Mouse (Mus musculus): ENCODE measurements around the gene Ttc4.

DNA sequence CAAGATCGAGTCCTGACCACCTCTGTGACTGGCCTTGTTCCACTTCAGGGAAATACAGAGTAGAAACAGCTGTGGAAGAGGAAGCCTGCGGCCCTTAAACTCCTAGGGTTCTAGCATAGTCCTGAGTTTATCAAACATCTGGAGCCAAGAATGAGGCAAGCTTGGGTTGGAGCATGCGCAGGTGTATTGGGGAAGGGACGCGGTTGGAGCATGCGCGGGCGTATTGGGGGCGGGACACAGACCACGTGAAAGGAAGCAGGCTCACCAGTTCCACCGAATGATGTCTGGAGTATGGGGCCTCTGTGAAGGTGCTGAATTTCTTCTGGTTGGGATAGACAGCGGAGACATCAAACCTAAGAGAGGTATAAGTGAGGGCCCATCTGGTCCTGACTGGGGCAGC lies 63.1 kb downstream of the Ttc4 start:
- no peak for TF ChIP-seq POLR2A (IDR thresholded peaks at IDR 0.05; ENCODE audit: borderline replicate concordance, extremely low read depth, insufficient read depth, insufficient read length, poor library complexity, severe bottlenecking)
- no peak for TF ChIP-seq CTCF (IDR thresholded peaks at IDR 0.05; ENCODE audit: borderline replicate concordance, extremely low read depth, insufficient read depth, insufficient read length)
